Mouse (Mus musculus) layer of hippocampus, adult 2 months (tissue): Measurements from ENCODE around the gene Rad51b. TPM values are rescaled to one million over a fixed set of nuclear protein-coding genes. Genes with fewer than 3 reads are reported as not detected.

Source experiments
- DNase-seq, 2 experiments: peaks; one replicate each; pipeline ENCODE4 v3.0.0; 2022; ENCODE audit warnings: low spot score in 2 of 2
- H3K27ac ChIP-seq: fragments of 200-600 bp; 2 replicates; pipeline ENCODE4 v1.8.1; 2022
- H3K4me3 ChIP-seq: fragments of 200-600 bp; 2 replicates; pipeline ENCODE4 v1.8.1; 2022; ENCODE audit warnings: mild to moderate bottlenecking
- CTCF ChIP-seq: fragments of 200-600 bp; conservative IDR thresholded peaks from 2 replicates; pipeline ENCODE4 v1.8.1; 2022; ENCODE audit warnings: antibody characterized with exemption, mild to moderate bottlenecking, moderate library complexity
- long read RNA-seq, 2 experiments: library from polyadenylated mRNA; stranded (forward); transcript quantifications; one replicate each; pipeline ENCODE4 v2.0.0; 2021; ENCODE audit warnings: borderline mapping rate in 2 of 2
- total RNA-seq, 2 experiments: library from RNA; stranded (reverse); gene quantifications; 2 replicates each; pipeline ENCODE4 v1.2.3; 2021

Gene Rad51b
- total RNA-seq, result under 1 TPM in 1 of 2 experiments, not detected in 1; 0.18 TPM
- long read RNA-seq, experiment 1, result 0 reads
- long read RNA-seq, experiment 2, result 0 reads

DNA sequence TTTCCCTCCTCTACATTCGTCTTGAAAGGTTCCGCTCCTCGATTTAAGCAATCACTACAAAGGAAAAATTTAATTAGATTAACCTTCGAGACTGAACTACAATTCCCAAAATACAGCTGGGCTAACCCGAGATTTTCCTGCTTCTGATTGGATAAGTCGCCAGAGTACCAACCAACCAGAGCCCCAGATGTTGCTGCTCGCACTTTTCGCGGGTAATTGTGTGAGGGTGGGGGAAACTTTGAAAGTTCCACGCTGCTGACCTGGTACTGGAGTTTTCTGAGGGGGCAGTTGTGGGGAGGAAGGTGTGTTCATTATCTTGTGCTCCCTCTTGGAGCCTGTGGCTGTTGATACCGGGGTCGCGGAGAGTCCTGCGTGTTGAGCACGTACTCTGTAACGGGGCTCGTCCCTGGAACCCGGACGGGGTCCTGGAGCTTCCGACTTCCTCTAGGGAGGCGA is at the start of gene Rad51b:
Gene Rad51b (plus strand): TSS at position 162 of the 456 bp plus-strand sequence.
- Histone ChIP-seq H3K27ac (peak within 1 kb of the TSS; percentile 78), H3K4me3 (peak within 1 kb of the TSS; percentile 88)
- peak; percentile 76 to 84 for DNase-seq
- TF ChIP-seq CTCF, result no peak

DNA sequence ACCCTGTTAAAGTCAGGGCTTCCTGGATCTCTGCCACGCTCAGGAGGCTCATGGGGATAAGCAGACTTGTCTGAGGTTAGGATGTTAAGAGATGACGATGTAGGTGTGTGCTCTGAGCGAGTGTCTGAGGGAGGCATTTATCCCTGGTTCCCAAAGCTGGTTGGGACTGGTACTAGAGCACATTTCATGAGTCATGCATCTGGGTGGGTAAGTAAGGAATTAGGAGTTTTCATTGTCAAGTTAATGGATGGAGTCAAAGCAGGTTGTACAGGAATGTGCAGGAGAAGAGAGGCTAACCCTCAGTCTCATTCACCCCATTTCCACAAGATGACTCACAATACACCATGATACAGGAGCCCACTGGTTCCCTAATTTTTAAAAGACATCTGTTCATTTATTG is 49.0 kb upstream of the Rad51b start:
- no peak for TF ChIP-seq CTCF
- DNase-seq, result no peak
- Histone ChIP-seq H3K4me3 (no peak overlapping the region), H3K27ac (no peak overlapping the region)

- DNase-seq, result no peak
- TF ChIP-seq CTCF, result no peak
- Histone ChIP-seq H3K4me3 (no peak overlapping the region), H3K27ac (no peak overlapping the region)
Measured at GRCm38 (mm10) chr12:79253294-79254053, 43.6 kb upstream of the Rad51b start.

- no peak overlapping the region for H3K4me3 ChIP-seq
- no peak for TF ChIP-seq CTCF
- H3K27ac ChIP-seq, result no peak overlapping the region
- no peak for DNase-seq
Measured at GRCm38 (mm10) chr12:79254975-79255374, 42.1 kb upstream of the Rad51b start.

DNA sequence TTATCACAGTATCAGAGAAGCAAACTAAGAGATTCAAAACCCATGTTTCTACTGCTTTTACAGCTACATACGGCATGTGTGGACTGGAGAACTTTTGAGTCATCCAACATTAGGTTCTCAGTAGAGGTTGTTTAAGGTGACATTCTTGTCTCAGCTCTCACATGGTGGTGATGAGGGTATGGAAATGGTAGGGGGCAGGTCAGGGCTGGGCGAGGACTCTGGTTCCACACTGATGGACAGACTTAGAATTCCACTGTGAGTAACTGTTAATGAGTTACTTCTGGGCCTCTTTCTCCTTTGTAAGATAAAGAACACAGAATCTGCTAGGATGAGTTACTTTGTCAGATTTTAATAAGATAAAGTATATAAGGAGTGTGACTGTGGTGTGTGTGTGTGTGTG is 36.9 kb upstream of the Rad51b start:
- TF ChIP-seq CTCF, result no peak
- H3K4me3 ChIP-seq, result no peak overlapping the region
- DNase-seq, result no peak
- H3K27ac ChIP-seq, result no peak overlapping the region

DNA sequence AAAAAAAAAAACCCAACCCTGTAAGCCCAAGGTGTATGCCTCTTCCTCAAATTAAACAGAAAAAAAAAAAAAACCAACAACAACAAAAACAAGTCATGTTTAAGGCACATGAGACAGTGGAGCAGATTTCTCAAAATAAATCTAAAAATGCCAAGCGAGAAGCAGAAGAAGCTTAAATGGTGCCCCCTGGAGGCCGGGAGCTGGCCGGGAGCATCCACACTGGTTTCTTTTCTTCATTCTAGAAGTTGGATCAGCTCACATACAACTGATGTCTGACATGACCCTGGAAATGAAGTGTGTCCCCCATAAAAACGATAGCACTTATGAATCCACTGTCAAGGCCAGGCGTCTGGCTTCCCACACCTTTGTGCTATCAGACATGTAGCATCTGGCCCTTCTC is 36.0 kb upstream of the Rad51b start:
- H3K4me3 ChIP-seq, result no peak overlapping the region
- peak; percentile 77 for TF ChIP-seq CTCF
- H3K27ac ChIP-seq, result no peak overlapping the region
- peak in 1 of 2 experiments; percentile 57 for DNase-seq

DNA sequence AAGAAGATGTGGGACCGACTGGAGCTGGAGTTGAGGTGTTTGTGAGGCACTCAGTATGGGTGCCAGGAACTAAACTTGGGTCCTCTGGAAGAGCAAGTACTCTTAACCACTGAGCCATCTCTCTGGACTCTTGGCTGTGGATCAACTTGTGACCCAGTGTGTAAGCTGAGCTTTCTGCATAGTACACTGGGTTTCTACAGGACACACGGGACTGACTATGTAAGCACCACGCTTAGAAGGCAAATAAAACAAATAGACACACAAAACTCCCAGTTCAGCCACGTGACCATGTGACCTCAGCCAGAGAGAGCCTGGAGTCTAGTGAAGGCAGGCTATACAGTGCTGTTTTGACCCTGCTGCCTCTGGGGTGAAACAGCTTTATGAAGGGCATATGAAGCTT is 24.5 kb upstream of the Rad51b start:
- no peak overlapping the region for H3K4me3 ChIP-seq

GRCm38 (mm10) chr12:79279513-79280115 is 17.5 kb upstream of the Rad51b start:
- Histone ChIP-seq H3K4me3 (no peak overlapping the region), H3K27ac (no peak overlapping the region)
- TF ChIP-seq CTCF, result no peak
- DNase-seq, result no peak

More for the DNA sequence above, 24.5 kb upstream of the Rad51b start:
- TF ChIP-seq CTCF, result no peak
- no peak overlapping the region for H3K27ac ChIP-seq
- DNase-seq, result no peak

DNA sequence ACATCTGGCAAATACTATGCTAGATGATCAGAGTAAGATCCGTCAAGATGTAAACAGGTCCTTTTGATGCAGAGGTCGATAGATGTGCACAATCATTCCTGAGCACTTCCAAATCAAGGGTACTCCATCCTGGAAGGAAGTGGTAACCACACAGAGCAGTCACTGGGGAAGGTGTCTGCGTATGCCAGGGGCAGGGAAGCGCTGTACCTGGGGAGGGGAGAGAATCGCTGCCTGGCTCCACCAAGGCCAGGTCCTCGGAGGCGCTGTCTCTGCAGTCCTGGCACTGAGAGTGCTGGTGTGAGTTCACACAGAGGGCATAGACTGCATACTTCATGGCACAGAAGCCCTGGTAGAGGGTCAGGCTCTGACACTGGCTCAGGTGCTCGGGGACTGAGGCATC is 14.5 kb upstream of the Rad51b start:
- no peak for DNase-seq
- Histone ChIP-seq H3K27ac (no peak overlapping the region), H3K4me3 (no peak overlapping the region)
- TF ChIP-seq CTCF, result no peak

DNA sequence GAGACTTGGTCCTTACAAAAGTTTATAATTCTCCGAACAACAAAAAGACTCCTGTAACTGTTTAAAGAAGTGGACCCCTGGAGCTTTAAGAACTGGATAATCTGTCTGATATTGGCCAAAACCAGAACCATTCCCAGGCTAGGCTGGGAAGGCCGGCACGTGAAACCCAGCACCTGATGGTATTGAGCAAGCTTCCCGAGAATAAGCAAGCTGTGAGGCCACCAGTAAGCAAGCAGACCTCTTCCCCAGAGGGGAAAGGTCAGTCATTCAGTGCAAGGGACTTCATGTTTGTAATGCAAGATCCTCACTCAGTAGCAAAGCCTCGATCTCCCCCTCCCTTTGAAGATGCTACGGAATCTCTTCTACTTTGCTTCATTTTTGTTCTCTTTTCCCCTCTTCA is 4.2 kb upstream of the Rad51b start:
- Histone ChIP-seq H3K4me3 (no peak overlapping the region), H3K27ac (no peak overlapping the region)
- no peak for TF ChIP-seq CTCF
- no peak for DNase-seq

DNA sequence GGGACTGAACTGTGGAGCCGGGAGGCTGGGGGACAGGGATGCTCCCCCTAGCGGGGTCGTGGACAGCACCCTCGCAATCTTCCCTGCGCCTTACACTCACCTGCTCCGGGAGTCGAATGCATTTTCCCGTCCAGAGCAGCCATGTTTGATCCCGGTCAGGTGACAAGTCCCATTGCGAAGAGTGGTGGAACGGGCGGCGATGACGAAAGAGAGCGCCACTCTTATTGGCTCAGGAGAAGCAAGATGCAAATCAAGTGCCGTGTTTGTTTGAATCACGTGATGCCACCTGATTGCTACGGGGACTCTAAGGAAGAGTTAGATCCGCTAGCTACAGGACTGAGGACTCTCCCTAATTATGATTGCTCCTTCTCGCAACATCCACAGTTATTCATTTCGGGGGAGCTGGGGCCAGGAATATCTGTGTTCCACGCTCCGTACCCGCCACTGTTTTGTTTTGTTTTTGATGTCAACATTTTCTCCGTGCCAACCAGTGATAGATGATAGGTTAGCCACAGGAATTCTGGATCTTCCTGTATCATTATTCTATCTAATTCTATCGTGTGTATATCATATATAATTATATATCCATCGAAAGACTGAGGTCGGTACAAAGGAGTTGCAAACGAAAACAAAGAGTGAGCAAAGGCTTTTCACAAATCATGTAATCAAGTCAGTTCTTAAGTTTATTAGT is 811 bp upstream of the Rad51b start, which contains the start of gene Zfyve26:
Gene Zfyve26 (minus strand): TSS at position 179 of the 691 bp plus-strand sequence.
- TF ChIP-seq CTCF, result peak; percentile 57
- DNase-seq, result peak; percentile 92 to 97
- Histone ChIP-seq H3K27ac (peak within 1 kb of the TSS; percentile 78), H3K4me3 (peak within 1 kb of the TSS; percentile 88)

- TF ChIP-seq CTCF, result no peak
- no peak for DNase-seq
- H3K27ac ChIP-seq, result no peak overlapping the region
- H3K4me3 ChIP-seq, result peak overlapping the region; percentile 88; the same call in 1 of the 2 replicates
Measured at GRCm38 (mm10) chr12:79297884-79298636, 978 bp downstream of the Rad51b start.
